Mouse (Mus musculus): ENCODE data around the gene Sdk1.

GRCm38 (mm10) chr5:142130004-142130403, 888.7 kb downstream of the Sdk1 start:
- TF ChIP-seq POLR2A (IDR thresholded peaks at IDR 0.05; ENCODE audit: low read depth, low read length) = no peak
- no peak for TF ChIP-seq CTCF (IDR thresholded peaks at IDR 0.05; ENCODE audit: extremely low read depth, insufficient read length, insufficient replicate concordance, low read depth, low read length)

Data from small intestine, adult 2 months (tissue).